Comparison of ENCODE assay signal across 7 mouse cellular contexts in genomic region chr11:70321664-70322063, GRCm38 (mm10). TPM values are rescaled to one million over a fixed set of nuclear protein-coding genes. Genes with fewer than 3 reads are reported as not detected.
DNase-seq lines count a peak whose midpoint lies in the region; ATAC-seq and TF ChIP-seq lines count a peak whose summit lies in the region.

No protein-coding gene starts in this region.

- H3K36me3 ChIP-seq in E14TG2a.4 (ENCODE audit: insufficient read depth, low read length): no peaks in the 10 kb centered on the region

- DNase-seq in B cell, adult 2 months: peak; percentile 69 to 71
- DNase-seq in heart, postnatal 10 days: peak; percentile 42 to 68
- DNase-seq in kidney, postnatal 4 days: peak; percentile 80 to 81
- DNase-seq in spleen, postnatal 36 days (ENCODE audit: low spot score in 2 of 2): peak; percentile 16 to 24

- H3K27me3 ChIP-seq in E14TG2a.4 (ENCODE audit: insufficient read depth, low read length): peaks cover 79% of the 10 kb centered on the region

- peak; percentile 97 for TF ChIP-seq CTCF in E14TG2a.4 (conservative IDR thresholded peaks at IDR 0.05; ENCODE audit: low read length)
- TF ChIP-seq CTCF in cortical plate, adult 2 months (IDR thresholded peaks at IDR 0.05; ENCODE audit: extremely low read depth, insufficient read depth, low read length): peak; percentile 52

- no peak for TF ChIP-seq POLR2A in cortical plate, adult 2 months (IDR thresholded peaks at IDR 0.05; ENCODE audit: extremely low read depth, insufficient read depth, low read length)

- ATAC-seq in megakaryocyte progenitor cell, adult 5-6 weeks (replicated peaks; ENCODE audit: poor library complexity): peak; percentile 71

- no peaks in the 10 kb centered on the region for H3K9me3 ChIP-seq in E14TG2a.4 (ENCODE audit: low read length)

- H3K4me3 ChIP-seq in E14TG2a.4 (replicated peaks; ENCODE audit: low read length): peak overlapping the region; percentile 78
- no peak overlapping the region for H3K4me3 ChIP-seq in cortical plate, adult 2 months (ENCODE audit: insufficient read depth, low read length)

- H3K27ac ChIP-seq in cortical plate, adult 2 months (ENCODE audit: insufficient read depth, low read length): no peak overlapping the region

- intact Hi-C loops in heart, postnatal 10 days (cut with DNase I): no loop called here

- peaks cover 21% of the 10 kb centered on the region for H3K4me1 ChIP-seq in E14TG2a.4 (replicated peaks; ENCODE audit: low read depth, low read length)
- H3K4me1 ChIP-seq in cortical plate, adult 2 months (ENCODE audit: control insufficient read depth, insufficient read depth, low read length): no peaks in the 10 kb centered on the region

RNA-seq across cellular contexts. Expression of gene Alox12e, which starts 0.8 kb away (rescaled TPM):
- polyA plus RNA-seq in cortical plate, adult 2 months (2012; rRNA removed): 0.08 TPM in 1 of 2 replicates, not detected in the other
- total RNA-seq in heart, postnatal 10 days (2021): not detected
- 0.39 TPM in 1 of 2 replicates, not detected in the other for total RNA-seq in megakaryocyte progenitor cell, adult 5-6 weeks (2015)
- total RNA-seq in megakaryocyte progenitor cell, adult 5-6 weeks (2017): not detected in 2 replicates

RNA-seq across cellular contexts. Expression of gene Alox15, which starts 30.2 kb away (rescaled TPM):
- polyA plus RNA-seq in cortical plate, adult 2 months (2012; rRNA removed): 0.06 and 0.10 TPM in 2 replicates
- total RNA-seq in heart, postnatal 10 days (2021): 1 to 10 TPM in 1 of 2 experiments, under 1 TPM in 1; 0.34 to 3.2 TPM
- 1.4 and 1.6 TPM in 2 replicates for total RNA-seq in megakaryocyte progenitor cell, adult 5-6 weeks (2015)
- 1.2 TPM in 2 replicates for total RNA-seq in megakaryocyte progenitor cell, adult 5-6 weeks (2017)

Comparison
In these comparisons a context has a peak if more than half of its experiments do, and no peak if none do; other contexts are left out.
1. DNase-seq: peak in every context shown above with its lines; median percentile 80 in kidney, postnatal 4 days; 70 in B cell, adult 2 months; 55 in heart, postnatal 10 days; 20 in spleen, postnatal 36 days.